Mouse (Mus musculus) testis, adult 2 months (tissue): Measurements from ENCODE around the gene Dlgap1.

Experiments
- CTCF ChIP-seq: fragments of 200-500 bp; IDR thresholded peaks from 2 replicates; pipeline ENCODE4 v1.5.1; 2012; ENCODE audit warnings: low read depth, mild to moderate bottlenecking, inconsistent platforms, low read length, moderate library complexity; ENCODE audit not compliant: control insufficient read depth, insufficient read depth, insufficient replicate concordance
- POLR2A ChIP-seq: fragments of 200-500 bp; IDR thresholded peaks from 2 replicates; pipeline ENCODE4 v1.6.1; 2012; ENCODE audit warnings: low read depth, mild to moderate bottlenecking, inconsistent platforms, low read length, moderate library complexity; ENCODE audit not compliant: control insufficient read depth

DNA sequence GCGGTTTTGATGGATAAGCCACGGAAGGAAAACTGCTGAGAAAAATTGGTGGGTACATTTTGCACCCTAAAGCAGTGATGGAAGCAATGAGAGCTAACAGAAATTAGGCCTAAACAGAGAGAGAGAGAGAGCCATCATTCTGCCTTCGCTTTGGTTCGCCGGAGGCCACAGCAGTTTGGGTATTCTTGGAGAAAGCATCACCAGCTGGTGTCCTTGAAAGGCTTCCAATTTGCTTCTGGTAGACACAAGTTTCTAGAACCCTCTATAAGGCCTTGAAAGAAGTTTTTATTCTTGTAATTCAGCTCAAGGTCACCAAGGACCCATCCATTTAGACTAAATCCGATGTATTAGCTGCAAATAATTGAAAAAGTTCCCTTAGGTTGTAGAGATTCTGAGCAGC is 205.0 kb downstream of the Dlgap1 start:
- TF ChIP-seq POLR2A (no peak), CTCF (no peak)
